Mouse (Mus musculus) hindbrain, embryonic 16.5 days (tissue): Measurements from ENCODE around the gene Grip2. TPM values are rescaled to one million over a fixed set of nuclear protein-coding genes. Genes with fewer than 3 reads are reported as not detected.
A peak's percentile ranks its signal among the peaks of the same experiment; 100 is the strongest.

Source experiments
- ATAC-seq: fragments of 200-750 bp; cut with Nextera tagmentation; 2 replicates; pipeline ENCODE4 v1.8.0; 2017; ENCODE audit warnings: moderate TSS enrichment, moderate library complexity
- H3K27ac ChIP-seq: fragments of 300-500 bp; sonication (generic); 2 replicates; pipeline ENCODE4 v1.5.1; 2014; ENCODE audit warnings: low read depth, mild to moderate bottlenecking, control low read depth, low read length, moderate library complexity
- H3K27me3 ChIP-seq: fragments of 300-500 bp; sonication (generic); replicated peaks from 2 replicates; pipeline ENCODE4 v1.6.1; 2014; ENCODE audit warnings: low read length; ENCODE audit not compliant: control insufficient read depth, insufficient read depth
- H3K36me3 ChIP-seq: fragments of 300-500 bp; sonication (generic); 2 replicates; pipeline ENCODE4 v1.6.1; 2014; ENCODE audit warnings: mild to moderate bottlenecking, low read length, moderate library complexity, mixed read lengths; ENCODE audit not compliant: control insufficient read depth, insufficient read depth
- H3K4me1 ChIP-seq: fragments of 300-500 bp; sonication (generic); 2 replicates; pipeline ENCODE4 v1.6.1; 2014; ENCODE audit warnings: low read depth, low read length; ENCODE audit not compliant: control insufficient read depth, insufficient read depth
- H3K4me2 ChIP-seq: fragments of 300-500 bp; sonication (generic); 2 replicates; pipeline ENCODE4 v1.6.1; 2014; ENCODE audit warnings: mild to moderate bottlenecking, low read length, control low read depth, moderate library complexity
- H3K4me3 ChIP-seq: fragments of 300-500 bp; sonication (generic); 2 replicates; pipeline ENCODE4 v1.5.1; 2014; ENCODE audit warnings: mild to moderate bottlenecking, low read length, control low read depth, moderate library complexity
- H3K9ac ChIP-seq: fragments of 300-500 bp; sonication (generic); 2 replicates; pipeline ENCODE4 v1.6.1; 2014; ENCODE audit warnings: low read depth, mild to moderate bottlenecking, control low read depth, low read length, moderate library complexity
- H3K9me3 ChIP-seq: fragments of 300-500 bp; sonication (generic); 2 replicates; pipeline ENCODE4 v1.6.1; 2014; ENCODE audit warnings: mild to moderate bottlenecking, low read length, moderate library complexity; ENCODE audit not compliant: control insufficient read depth
- WGBS: fragments of 180-500 bp; shearing (Covaris S2); extraction: QIAGEN DNeasy Blood & Tissue Kit; methylation state at CpG from one replicate; pipeline ENCODE4 v1.1.7; 2014; 5-methylcytosine and 5-hydroxymethylcytosine counted together
- polyA plus RNA-seq: library from polyadenylated mRNA; unstranded; fragments of >200 nt; fragmentation: Nextera tagmentation; extraction: Ambion mirVana; gene quantifications from 2 replicates; pipeline ENCODE4 v1.2.1, GENCODE M21; 2015

Grip2 gene
- 6.3 and 8.2 TPM in 2 replicates for polyA plus RNA-seq

DNA sequence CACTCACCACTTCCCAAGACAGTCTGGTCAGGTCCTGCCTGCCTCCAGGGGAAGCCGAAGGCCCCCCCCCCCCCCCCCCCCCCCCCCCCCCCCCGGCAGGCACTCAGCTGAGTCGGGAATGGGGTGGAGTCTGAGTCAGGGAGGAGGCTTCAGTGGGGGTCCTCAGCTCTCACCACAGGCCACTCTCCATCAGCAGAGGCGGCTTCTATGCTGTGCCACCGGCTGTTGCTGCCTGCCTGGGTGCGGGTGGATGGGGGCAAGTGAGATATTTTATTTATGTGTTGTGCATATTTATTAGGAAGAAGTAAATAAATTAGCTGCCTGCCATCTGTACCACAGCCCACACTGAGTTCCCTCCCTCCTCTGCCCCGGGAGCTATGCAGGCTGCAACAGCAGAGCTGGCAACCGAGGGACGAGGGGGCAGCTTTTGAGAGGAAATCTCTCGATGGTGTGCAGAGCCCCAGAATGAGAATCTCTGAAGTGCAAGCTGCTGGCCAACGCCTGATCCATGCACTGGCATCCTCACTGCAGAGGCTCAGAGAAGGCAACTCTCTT, at the start of gene Grip2:
Gene Grip2 (minus strand): TSS at position 235 of the 555 bp plus-strand sequence.
- H3K4me1 ChIP-seq = no peaks in the 10 kb centered on the region
- peak; percentile 40; the same call in 1 of the 2 replicates for ATAC-seq
- WGBS = 28% methylated on average over 8 of the region's 11 CpGs

DNA sequence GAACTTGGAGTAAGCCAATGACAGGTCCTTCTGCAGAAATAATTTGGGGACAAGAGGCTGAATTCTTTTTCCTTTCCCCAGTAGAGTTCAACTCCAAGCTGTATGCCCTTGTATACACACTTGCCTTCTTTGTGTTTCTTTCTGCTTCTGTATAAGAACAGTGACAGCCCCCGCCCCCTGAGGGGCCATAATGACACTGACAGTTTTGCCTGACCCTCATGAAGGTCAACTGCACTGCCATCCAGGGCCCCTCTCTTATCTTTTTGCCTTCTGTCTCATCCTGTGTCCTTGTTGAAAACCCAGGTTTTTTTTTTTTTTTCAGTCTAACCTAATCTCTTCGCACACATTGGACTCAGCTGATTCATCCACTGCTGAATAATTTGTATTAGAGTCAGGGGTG, 45.7 kb upstream of the Grip2 start:
- Histone ChIP-seq H3K36me3 (no peaks in the 10 kb centered on the region), H3K9me3 (no peaks in the 10 kb centered on the region), H3K9ac (no peak overlapping the region), H3K4me3 (no peak overlapping the region), H3K27me3 (no peaks in the 10 kb centered on the region; the same call in 1 of the 2 replicates), H3K4me2 (no peak overlapping the region), H3K27ac (no peak overlapping the region), H3K4me1 (no peaks in the 10 kb centered on the region; the same call in 1 of the 2 replicates)
- no peak for ATAC-seq
- WGBS = 50% methylated on average over 2 of the region's 2 CpGs

More for the DNA sequence above, at the start of gene Grip2:
- H3K9me3 ChIP-seq = no peaks in the 10 kb centered on the region
- no peak within 1 kb of the TSS for H3K9ac ChIP-seq
- no peak within 1 kb of the TSS for H3K4me3 ChIP-seq
- H3K27me3 ChIP-seq = no peaks in the 10 kb centered on the region
- no peaks in the 10 kb centered on the region for H3K36me3 ChIP-seq
- H3K27ac ChIP-seq = no peak within 1 kb of the TSS
- no peak within 1 kb of the TSS for H3K4me2 ChIP-seq

DNA sequence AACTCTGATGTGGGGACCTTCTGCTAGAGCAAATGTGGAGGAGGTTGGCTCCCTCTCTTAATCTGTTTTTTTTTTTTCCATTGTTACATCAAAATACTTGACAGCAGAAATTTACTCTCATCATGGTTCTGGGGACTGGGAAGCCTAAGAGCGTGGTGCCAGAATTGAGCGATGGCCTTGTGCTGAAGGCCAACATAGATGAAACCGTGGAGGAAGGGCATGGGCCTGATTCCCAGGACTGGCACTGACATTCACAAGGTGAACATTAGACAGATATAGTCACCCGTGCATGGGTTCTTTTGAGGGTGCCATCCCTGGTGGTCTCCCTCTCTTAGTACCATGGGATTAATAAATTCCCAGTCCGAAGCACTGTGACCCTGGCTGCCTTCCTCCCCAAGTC, 41.0 kb upstream of the Grip2 start:
- no peak for ATAC-seq

DNA sequence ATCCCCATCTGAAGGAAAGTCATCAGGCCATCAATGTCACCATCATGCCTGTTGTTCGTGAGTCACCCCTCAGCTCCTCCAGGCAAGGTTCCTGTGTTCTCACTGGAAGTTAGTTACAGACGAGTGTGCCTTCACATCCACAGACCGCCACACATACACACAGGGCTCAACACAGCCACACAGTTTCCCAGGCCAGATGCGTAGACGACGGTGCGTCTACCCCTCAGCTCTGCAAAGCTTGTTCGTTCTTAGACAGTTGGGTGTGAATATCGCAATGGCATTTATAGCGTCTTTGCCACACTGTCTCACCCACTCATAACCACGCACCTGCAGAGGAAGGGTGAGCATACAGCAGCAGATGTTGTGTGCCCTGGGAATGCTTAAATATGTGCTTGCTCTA, 38.6 kb upstream of the Grip2 start:
- no peaks in the 10 kb centered on the region for H3K36me3 ChIP-seq
- no peak overlapping the region for H3K4me3 ChIP-seq
- 87% methylated on average over 11 of the region's 11 CpGs for WGBS
- H3K9me3 ChIP-seq = no peaks in the 10 kb centered on the region
- no peaks in the 10 kb centered on the region for H3K27me3 ChIP-seq
- H3K4me2 ChIP-seq = no peak overlapping the region
- H3K27ac ChIP-seq = no peak overlapping the region
- H3K4me1 ChIP-seq = no peaks in the 10 kb centered on the region
- no peak for ATAC-seq
- no peak overlapping the region for H3K9ac ChIP-seq

More for the DNA sequence above, 41.0 kb upstream of the Grip2 start:
- no peak overlapping the region for H3K27ac ChIP-seq
- H3K4me2 ChIP-seq = no peak overlapping the region
- H3K27me3 ChIP-seq = no peaks in the 10 kb centered on the region
- WGBS = 81% methylated on average over 5 of the region's 5 CpGs
- H3K9ac ChIP-seq = no peak overlapping the region
- no peaks in the 10 kb centered on the region for H3K4me1 ChIP-seq
- H3K36me3 ChIP-seq = no peaks in the 10 kb centered on the region
- H3K4me3 ChIP-seq = no peak overlapping the region
- H3K9me3 ChIP-seq = no peaks in the 10 kb centered on the region

DNA sequence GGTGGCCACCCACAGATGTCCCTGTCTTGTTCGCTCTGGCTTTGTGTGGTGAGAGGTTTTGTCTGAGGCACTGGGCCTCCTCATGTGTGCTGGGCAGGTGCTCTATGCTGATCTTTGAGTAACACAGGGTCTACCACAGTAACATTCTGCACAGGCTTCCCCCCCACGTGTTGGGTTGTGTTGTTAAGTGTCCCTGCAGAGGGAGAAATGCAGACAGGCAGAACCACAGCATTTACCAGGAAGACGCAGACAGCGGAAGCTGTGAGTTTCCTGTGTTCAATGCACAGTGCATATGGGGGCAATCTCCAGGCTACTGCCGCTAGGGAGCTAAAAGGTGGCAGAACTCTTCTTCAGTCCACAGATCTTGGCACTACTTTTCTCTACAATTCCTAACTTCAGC, 37.5 kb upstream of the Grip2 start:
- no peak overlapping the region for H3K4me2 ChIP-seq
- H3K9me3 ChIP-seq = no peaks in the 10 kb centered on the region
- no peak overlapping the region for H3K9ac ChIP-seq
- no peak overlapping the region for H3K4me3 ChIP-seq
- no peak overlapping the region for H3K27ac ChIP-seq
- WGBS = 79% methylated on average over 5 of the region's 5 CpGs
- no peaks in the 10 kb centered on the region for H3K36me3 ChIP-seq
- no peaks in the 10 kb centered on the region for H3K4me1 ChIP-seq
- no peaks in the 10 kb centered on the region for H3K27me3 ChIP-seq
- no peak for ATAC-seq

DNA sequence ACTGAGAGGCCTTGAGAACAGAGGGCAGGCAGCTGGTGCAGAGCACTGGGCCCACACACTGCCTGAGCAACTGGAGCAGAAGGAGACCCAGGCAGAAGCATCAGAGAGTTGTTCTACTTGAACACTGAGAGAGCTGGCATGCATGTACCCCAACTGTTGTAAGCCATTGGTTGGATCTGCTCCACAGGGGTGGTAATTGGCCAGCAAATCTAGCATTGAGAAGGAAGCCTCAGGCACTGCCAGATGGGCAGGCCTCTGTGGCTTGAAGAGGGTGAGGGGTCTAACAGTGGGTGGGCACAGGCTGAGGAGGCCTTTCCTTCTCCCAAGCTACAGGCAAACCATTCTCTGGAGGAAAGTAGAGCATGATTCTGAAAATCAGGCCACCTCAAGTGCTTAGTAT, 35.8 kb upstream of the Grip2 start:
- Histone ChIP-seq H3K27me3 (no peaks in the 10 kb centered on the region), H3K4me2 (no peak overlapping the region), H3K27ac (no peak overlapping the region), H3K4me3 (no peak overlapping the region), H3K9me3 (no peaks in the 10 kb centered on the region), H3K9ac (no peak overlapping the region), H3K4me1 (no peaks in the 10 kb centered on the region), H3K36me3 (no peaks in the 10 kb centered on the region)
- peak; percentile 61; the same call in 1 of the 2 replicates for ATAC-seq

DNA sequence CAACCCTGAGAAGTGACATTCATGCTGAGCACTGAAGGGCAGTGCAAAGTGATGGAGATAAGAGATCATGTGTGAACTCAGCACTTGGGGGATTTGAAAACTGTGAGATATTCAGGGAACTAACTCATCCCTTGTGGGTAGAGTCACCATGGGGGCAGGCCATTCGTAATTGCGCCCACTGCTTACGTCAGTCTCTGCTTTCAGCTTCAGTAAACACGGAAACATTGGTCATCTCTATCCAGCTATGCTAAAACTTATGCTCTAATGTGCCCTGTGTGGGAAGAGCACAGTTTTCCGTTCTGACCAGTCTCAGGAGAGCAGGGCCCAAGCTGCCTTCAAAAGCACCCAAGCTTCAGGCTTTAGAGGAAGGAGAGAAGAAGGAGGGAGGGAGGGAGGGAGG, 31.3 kb upstream of the Grip2 start:
- WGBS = 76% methylated on average over 5 of the region's 5 CpGs
- no peak for ATAC-seq
- Histone ChIP-seq H3K9ac (no peak overlapping the region), H3K4me3 (no peak overlapping the region), H3K4me2 (no peak overlapping the region), H3K27ac (no peak overlapping the region), H3K36me3 (no peaks in the 10 kb centered on the region), H3K9me3 (no peaks in the 10 kb centered on the region), H3K4me1 (no peaks in the 10 kb centered on the region), H3K27me3 (no peaks in the 10 kb centered on the region)

DNA sequence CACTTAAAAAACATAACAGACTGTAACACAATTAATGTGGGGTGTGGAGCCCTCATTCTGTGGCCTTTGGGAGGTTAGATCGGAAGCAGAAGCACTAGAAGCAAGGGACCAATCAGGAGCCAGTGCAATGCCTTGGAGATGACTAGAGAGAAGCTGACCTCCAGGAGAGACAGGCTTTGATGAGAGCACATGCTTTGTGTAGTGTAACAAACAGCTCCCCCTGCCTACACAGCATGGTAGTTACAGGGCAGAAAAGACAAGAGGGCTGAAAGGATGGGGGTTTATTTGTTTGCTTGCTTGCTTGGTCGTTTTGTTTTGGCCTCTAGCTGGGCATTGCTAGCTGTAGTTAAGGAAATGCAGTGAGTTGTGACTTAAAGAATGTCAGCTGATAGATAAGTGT, 25.5 kb upstream of the Grip2 start:
- Histone ChIP-seq H3K4me2 (no peak overlapping the region), H3K9me3 (no peaks in the 10 kb centered on the region), H3K27me3 (no peaks in the 10 kb centered on the region), H3K36me3 (no peaks in the 10 kb centered on the region), H3K4me3 (no peak overlapping the region), H3K9ac (no peak overlapping the region), H3K27ac (no peak overlapping the region), H3K4me1 (no peaks in the 10 kb centered on the region)
- ATAC-seq = peak; percentile 61; the same call in 1 of the 2 replicates
- 5% methylated on average over 2 of the region's 2 CpGs for WGBS

DNA sequence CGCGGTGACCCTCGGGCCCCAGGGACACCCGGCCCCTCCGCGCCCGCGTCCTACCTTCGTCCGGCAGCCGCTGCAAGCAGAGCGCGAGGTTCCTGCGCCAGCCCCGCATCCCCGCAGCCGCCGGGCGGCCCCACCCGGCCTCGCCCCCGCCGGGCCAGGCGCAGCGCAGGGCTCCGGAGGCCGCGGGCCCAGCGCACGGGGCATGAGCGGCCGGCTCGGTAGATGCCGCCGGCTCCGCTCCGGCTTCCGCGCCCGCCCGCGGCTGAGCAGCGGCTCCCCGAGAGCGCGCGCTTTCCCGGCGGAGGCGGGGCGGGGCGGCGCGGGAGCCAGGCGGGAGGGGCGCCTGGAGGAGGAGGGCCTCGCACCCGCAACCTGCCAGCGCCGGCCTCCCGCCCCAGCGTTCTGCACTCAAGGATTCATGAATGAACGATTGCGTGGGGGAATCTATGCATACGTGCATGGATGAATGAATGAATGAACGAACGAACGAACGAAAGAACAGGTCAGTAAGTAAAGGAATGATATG, 16.6 kb upstream of the Grip2 start:
- ATAC-seq = peak; percentile 19; the same call in 1 of the 2 replicates

More for the DNA sequence above, 16.6 kb upstream of the Grip2 start:
- H3K36me3 ChIP-seq = no peaks in the 10 kb centered on the region
- 3% methylated on average over 54 of the region's 69 CpGs for WGBS
- peak overlapping the region; percentile 63 for H3K27ac ChIP-seq
- H3K4me3 ChIP-seq = peak overlapping the region; percentile 71
- H3K4me2 ChIP-seq = peak overlapping the region; percentile 82
- H3K4me1 ChIP-seq = peaks cover 22% of the 10 kb centered on the region
- peak overlapping the region; percentile 80 for H3K9ac ChIP-seq
- H3K9me3 ChIP-seq = no peaks in the 10 kb centered on the region
- peaks cover 3% of the 10 kb centered on the region for H3K27me3 ChIP-seq
